Mouse (Mus musculus): ENCODE measurements around the gene Commd4. TPM values are rescaled to one million over a fixed set of nuclear protein-coding genes. Genes with fewer than 3 reads are reported as not detected.
A peak's percentile ranks its signal among the peaks of the same experiment; 100 is the strongest.
"Not testable (repeated sequence)": the region's sequence is repeated elsewhere in the genome, so short reads cannot be mapped to it uniquely, and the experiment has no call there.

Gene Commd4
- polyA plus RNA-seq (2015; fragmentation: Nextera tagmentation; extraction: Ambion mirVana), result 185 and 213 TPM in 2 replicates

DNA sequence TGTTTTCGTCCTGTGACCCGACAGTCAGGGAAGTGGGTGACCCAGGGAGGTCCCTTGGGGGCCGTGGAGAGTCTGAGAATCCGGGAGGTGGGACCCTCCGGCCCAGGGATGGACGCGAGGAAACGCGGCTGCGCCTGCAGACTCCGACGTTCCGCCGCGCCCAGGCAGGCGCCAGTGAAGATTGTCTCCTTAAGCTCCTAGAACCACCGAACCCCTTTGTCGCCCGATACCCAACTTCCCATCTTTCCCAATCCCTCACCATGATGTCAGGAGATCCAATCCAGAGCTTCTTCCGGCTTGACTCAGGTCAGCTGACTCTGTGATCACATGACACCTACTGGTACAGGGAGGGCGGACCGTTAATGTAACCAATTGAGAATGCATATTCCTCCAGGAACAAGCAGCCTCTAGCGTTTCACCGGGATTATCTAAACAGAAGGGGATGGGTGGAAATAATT, at the start of gene Commd4:
TSS of gene Commd4 (minus strand) at position 319 of the 458 bp plus-strand sequence.
- Histone ChIP-seq H3K9me3 (ENCODE audit: control insufficient read depth, low read length) (no peaks in the 10 kb centered on the region), H3K27ac (ENCODE audit: low read length) (peak within 1 kb of the TSS; percentile 74), H3K4me3 (replicated peaks; ENCODE audit: low read length) (peak within 1 kb of the TSS; percentile 73), H3K4me1 (replicated peaks; ENCODE audit: control insufficient read depth, insufficient read depth, low read length) (peaks cover 22% of the 10 kb centered on the region), H3K9ac (replicated peaks; ENCODE audit: low read depth, low read length) (peak within 1 kb of the TSS; percentile 85), H3K27me3 (replicated peaks; ENCODE audit: control insufficient read depth, insufficient read depth, low read length) (0 out of 2 replicates have a peak, but pooled peaks cover 4% of the 10 kb centered on the region), H3K4me2 (ENCODE audit: low read length) (peak within 1 kb of the TSS; percentile 83), H3K36me3 (ENCODE audit: control insufficient read depth, insufficient read depth) (no peaks in the 10 kb centered on the region)
- ATAC-seq, result peak; percentile 95
- 0% methylated on average over 24 of the region's 24 CpGs for WGBS

GRCm38 (mm10) chr9:57206896-57207295, 48.8 kb upstream of the Commd4 start:
- Histone ChIP-seq H3K27me3 (replicated peaks; ENCODE audit: control insufficient read depth, insufficient read depth, low read length) (no peaks in the 10 kb centered on the region), H3K4me2 (ENCODE audit: low read length) (no peak overlapping the region), H3K27ac (ENCODE audit: low read length) (no peak overlapping the region), H3K4me1 (replicated peaks; ENCODE audit: control insufficient read depth, insufficient read depth, low read length) (no peaks in the 10 kb centered on the region), H3K36me3 (ENCODE audit: control insufficient read depth, insufficient read depth) (no peaks in the 10 kb centered on the region), H3K9me3 (ENCODE audit: control insufficient read depth, low read length) (no peaks in the 10 kb centered on the region), H3K9ac (replicated peaks; ENCODE audit: low read depth, low read length) (no peak overlapping the region), H3K4me3 (replicated peaks; ENCODE audit: low read length) (no peak overlapping the region)
- no peak for ATAC-seq
- WGBS, result 75% methylated on average over 2 of the region's 2 CpGs

DNA sequence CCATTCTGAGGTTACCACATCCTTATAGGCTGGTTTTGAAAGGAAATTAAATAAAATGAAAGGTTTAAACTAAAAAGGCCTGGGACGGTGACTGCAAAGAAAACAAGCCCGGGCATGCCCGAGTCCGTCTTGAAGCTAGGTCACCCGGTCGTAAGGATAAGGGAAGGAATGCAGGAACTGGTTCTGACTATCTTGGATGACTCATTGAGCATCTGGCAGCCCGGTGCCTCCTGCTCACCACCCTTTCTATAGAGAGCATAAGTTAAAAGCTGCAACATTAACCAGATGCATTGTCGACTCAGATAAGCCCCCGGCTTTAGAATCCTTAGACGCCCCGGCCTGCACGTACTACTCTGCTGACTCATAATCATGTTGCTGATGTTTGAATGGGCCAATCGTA, 45.4 kb upstream of the Commd4 start:
- WGBS, result 92% methylated on average over 13 of the region's 13 CpGs
- H3K36me3 ChIP-seq (ENCODE audit: control insufficient read depth, insufficient read depth); H3K4me3 ChIP-seq (replicated peaks; ENCODE audit: low read length); H3K9me3 ChIP-seq (ENCODE audit: control insufficient read depth, low read length); H3K9ac ChIP-seq (replicated peaks; ENCODE audit: low read depth, low read length); ATAC-seq; H3K4me1 ChIP-seq (replicated peaks; ENCODE audit: control insufficient read depth, insufficient read depth, low read length); H3K27me3 ChIP-seq (replicated peaks; ENCODE audit: control insufficient read depth, insufficient read depth, low read length); H3K27ac ChIP-seq (ENCODE audit: low read length); H3K4me2 ChIP-seq (ENCODE audit: low read length): not testable (repeated sequence)

GRCm38 (mm10) chr9:57202981-57203380, 44.9 kb upstream of the Commd4 start:
- Histone ChIP-seq H3K36me3 (ENCODE audit: control insufficient read depth, insufficient read depth) (no peaks in the 10 kb centered on the region), H3K27me3 (replicated peaks; ENCODE audit: control insufficient read depth, insufficient read depth, low read length) (no peaks in the 10 kb centered on the region), H3K9ac (replicated peaks; ENCODE audit: low read depth, low read length) (no peak overlapping the region), H3K4me3 (replicated peaks; ENCODE audit: low read length) (no peak overlapping the region), H3K9me3 (ENCODE audit: control insufficient read depth, low read length) (no peaks in the 10 kb centered on the region), H3K4me1 (replicated peaks; ENCODE audit: control insufficient read depth, insufficient read depth, low read length) (no peaks in the 10 kb centered on the region), H3K27ac (ENCODE audit: low read length) (no peak overlapping the region), H3K4me2 (ENCODE audit: low read length) (no peak overlapping the region)
- ATAC-seq, result no peak
- 74% methylated on average over 7 of the region's 7 CpGs for WGBS

DNA sequence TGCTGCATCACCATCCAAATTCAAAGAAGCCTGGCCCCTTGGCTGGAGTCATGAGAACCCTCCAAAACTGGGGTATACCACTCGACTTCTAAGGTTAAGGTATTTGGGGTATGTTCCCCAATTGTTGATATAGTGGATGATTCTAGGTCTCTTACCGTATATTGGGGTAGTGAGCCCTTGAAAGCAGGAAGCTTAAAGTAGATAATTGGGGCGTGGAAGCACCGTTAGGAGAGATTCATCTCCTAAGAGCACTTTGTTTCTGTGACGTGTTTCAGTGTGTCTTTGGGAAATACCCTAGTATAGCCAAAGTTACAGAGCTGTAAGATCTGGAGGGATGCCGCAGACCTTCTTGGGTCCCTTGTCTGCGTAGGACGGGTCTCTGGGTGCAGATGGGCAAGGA, 39.3 kb upstream of the Commd4 start:
- Histone ChIP-seq H3K4me3 (replicated peaks; ENCODE audit: low read length) (no peak overlapping the region), H3K4me1 (replicated peaks; ENCODE audit: control insufficient read depth, insufficient read depth, low read length) (no peaks in the 10 kb centered on the region), H3K9ac (replicated peaks; ENCODE audit: low read depth, low read length) (no peak overlapping the region), H3K27ac (ENCODE audit: low read length) (no peak overlapping the region), H3K27me3 (replicated peaks; ENCODE audit: control insufficient read depth, insufficient read depth, low read length) (no peaks in the 10 kb centered on the region), H3K36me3 (ENCODE audit: control insufficient read depth, insufficient read depth) (no peaks in the 10 kb centered on the region), H3K9me3 (ENCODE audit: control insufficient read depth, low read length) (no peaks in the 10 kb centered on the region), H3K4me2 (ENCODE audit: low read length) (no peak overlapping the region)
- no peak for ATAC-seq
- 73% methylated on average over 8 of the region's 8 CpGs for WGBS

DNA sequence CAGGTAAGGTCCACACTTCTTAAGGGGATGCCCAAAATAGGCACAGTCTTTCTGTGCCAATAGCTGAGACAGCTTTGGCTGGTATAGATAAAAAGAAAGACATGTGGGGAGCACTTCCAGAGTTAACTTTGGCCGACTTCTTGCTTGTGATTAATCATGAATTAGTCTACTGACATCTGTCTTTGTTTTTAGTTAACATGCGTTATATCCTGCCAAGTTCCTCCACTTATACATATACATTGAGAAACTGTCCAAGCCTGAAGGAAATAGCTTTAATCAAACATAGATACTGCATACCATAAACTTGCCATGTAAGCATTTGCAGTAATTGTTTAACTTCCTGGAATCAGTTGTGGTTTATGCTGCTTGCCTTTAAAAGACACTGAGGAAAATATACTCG, 38.6 kb upstream of the Commd4 start:
- Histone ChIP-seq H3K4me2 (ENCODE audit: low read length) (no peak overlapping the region), H3K9ac (replicated peaks; ENCODE audit: low read depth, low read length) (no peak overlapping the region), H3K27me3 (replicated peaks; ENCODE audit: control insufficient read depth, insufficient read depth, low read length) (no peaks in the 10 kb centered on the region), H3K4me1 (replicated peaks; ENCODE audit: control insufficient read depth, insufficient read depth, low read length) (no peaks in the 10 kb centered on the region), H3K4me3 (replicated peaks; ENCODE audit: low read length) (no peak overlapping the region), H3K27ac (ENCODE audit: low read length) (no peak overlapping the region), H3K9me3 (ENCODE audit: control insufficient read depth, low read length) (no peaks in the 10 kb centered on the region), H3K36me3 (ENCODE audit: control insufficient read depth, insufficient read depth) (no peaks in the 10 kb centered on the region)
- WGBS, result 66% methylated on average over 3 of the region's 3 CpGs
- ATAC-seq, result no peak

DNA sequence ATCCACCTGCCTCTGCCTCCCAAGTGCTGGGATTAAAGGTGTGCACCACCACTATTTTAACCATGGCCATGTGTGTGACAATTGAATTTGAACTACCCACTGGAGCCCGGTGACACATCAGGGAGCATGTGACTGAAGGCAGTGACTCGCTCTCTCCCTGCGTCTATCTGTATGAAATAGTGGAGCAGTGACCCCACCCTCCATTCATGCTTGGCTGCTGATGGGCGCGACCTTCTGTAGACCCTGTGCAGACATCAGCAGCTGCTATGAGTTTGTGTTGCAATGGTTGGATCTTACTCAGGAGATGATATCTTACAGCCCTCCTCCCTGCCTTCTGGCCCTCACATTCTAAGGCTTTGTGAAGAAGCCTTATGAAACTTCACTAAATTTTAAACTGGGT, 10.3 kb upstream of the Commd4 start:
- Histone ChIP-seq H3K9me3 (ENCODE audit: control insufficient read depth, low read length) (no peaks in the 10 kb centered on the region), H3K4me2 (ENCODE audit: low read length) (no peak overlapping the region), H3K36me3 (ENCODE audit: control insufficient read depth, insufficient read depth) (no peaks in the 10 kb centered on the region), H3K4me3 (replicated peaks; ENCODE audit: low read length) (no peak overlapping the region), H3K27me3 (replicated peaks; ENCODE audit: control insufficient read depth, insufficient read depth, low read length) (no peaks in the 10 kb centered on the region), H3K4me1 (replicated peaks; ENCODE audit: control insufficient read depth, insufficient read depth, low read length) (no peaks in the 10 kb centered on the region), H3K9ac (replicated peaks; ENCODE audit: low read depth, low read length) (no peak overlapping the region), H3K27ac (ENCODE audit: low read length) (no peak overlapping the region)
- no peak for ATAC-seq
- 81% methylated on average over 5 of the region's 5 CpGs for WGBS

- Histone ChIP-seq H3K27ac (ENCODE audit: low read length) (no peak overlapping the region), H3K4me1 (replicated peaks; ENCODE audit: control insufficient read depth, insufficient read depth, low read length) (no peaks in the 10 kb centered on the region), H3K9me3 (ENCODE audit: control insufficient read depth, low read length) (no peaks in the 10 kb centered on the region), H3K4me2 (ENCODE audit: low read length) (no peak overlapping the region), H3K36me3 (ENCODE audit: control insufficient read depth, insufficient read depth) (no peaks in the 10 kb centered on the region), H3K27me3 (replicated peaks; ENCODE audit: control insufficient read depth, insufficient read depth, low read length) (no peaks in the 10 kb centered on the region), H3K4me3 (replicated peaks; ENCODE audit: low read length) (no peak overlapping the region), H3K9ac (replicated peaks; ENCODE audit: low read depth, low read length) (no peak overlapping the region)
- WGBS, result 76% methylated on average over 2 of the region's 2 CpGs
- ATAC-seq, result no peak
Measured at GRCm38 (mm10) chr9:57166173-57166572, 8.0 kb upstream of the Commd4 start.

DNA sequence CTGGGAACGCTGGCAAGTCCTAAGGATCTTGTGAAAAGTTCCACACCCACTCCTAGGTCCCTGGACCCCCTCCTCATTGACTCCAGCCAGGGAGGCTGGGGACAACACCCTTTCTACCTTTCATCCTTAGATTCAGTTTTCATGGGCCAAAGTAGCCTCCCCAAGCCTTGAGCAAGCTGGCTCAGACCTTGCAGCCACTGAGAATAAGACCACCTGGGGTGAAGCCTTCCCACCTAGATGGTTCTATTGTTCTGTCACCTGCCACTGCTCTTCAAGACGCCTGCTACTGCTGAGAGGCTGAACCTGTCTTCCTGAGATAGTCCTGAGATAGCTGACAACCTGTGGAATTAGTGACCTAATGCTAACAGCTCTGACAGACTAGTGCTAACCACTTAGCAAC, 5.0 kb upstream of the Commd4 start:
- Histone ChIP-seq H3K4me1 (replicated peaks; ENCODE audit: control insufficient read depth, insufficient read depth, low read length) (peaks cover 4% of the 10 kb centered on the region), H3K9ac (replicated peaks; ENCODE audit: low read depth, low read length) (no peak overlapping the region), H3K27me3 (replicated peaks; ENCODE audit: control insufficient read depth, insufficient read depth, low read length) (0 out of 2 replicates have a peak, but pooled peaks cover 4% of the 10 kb centered on the region), H3K4me2 (ENCODE audit: low read length) (no peak overlapping the region), H3K9me3 (ENCODE audit: control insufficient read depth, low read length) (no peaks in the 10 kb centered on the region), H3K36me3 (ENCODE audit: control insufficient read depth, insufficient read depth) (no peaks in the 10 kb centered on the region), H3K4me3 (replicated peaks; ENCODE audit: low read length) (no peak overlapping the region), H3K27ac (ENCODE audit: low read length) (no peak overlapping the region)
- WGBS, result 45% methylated on average over 2 of the region's 2 CpGs
- no peak for ATAC-seq

DNA sequence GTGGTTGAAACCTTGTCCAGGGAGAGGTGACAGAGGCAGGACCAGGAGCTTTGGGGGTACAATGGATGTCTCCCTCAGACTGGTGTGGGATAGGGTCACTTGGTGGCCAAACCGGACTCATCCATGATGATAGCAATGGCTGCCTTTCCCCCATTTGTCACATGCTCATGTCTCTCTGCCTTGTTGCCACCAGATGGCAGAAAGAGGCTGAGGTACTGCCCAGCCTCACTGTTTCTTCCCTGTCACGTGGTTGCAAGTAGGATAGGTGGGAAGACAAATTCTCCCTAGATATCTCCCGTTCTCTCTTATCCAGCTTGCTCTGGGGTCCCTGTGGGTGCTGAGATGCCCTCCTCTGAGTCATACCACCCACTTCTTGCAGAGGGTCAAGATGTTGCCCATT, 4.4 kb upstream of the Commd4 start:
- H3K4me2 ChIP-seq (ENCODE audit: low read length), result no peak overlapping the region
- H3K27me3 ChIP-seq (replicated peaks; ENCODE audit: control insufficient read depth, insufficient read depth, low read length), result 0 out of 2 replicates have a peak, but pooled peaks cover 4% of the 10 kb centered on the region
- H3K4me1 ChIP-seq (replicated peaks; ENCODE audit: control insufficient read depth, insufficient read depth, low read length), result peaks cover 8% of the 10 kb centered on the region
- H3K4me3 ChIP-seq (replicated peaks; ENCODE audit: low read length), result no peak overlapping the region
- H3K36me3 ChIP-seq (ENCODE audit: control insufficient read depth, insufficient read depth), result no peaks in the 10 kb centered on the region
- H3K9ac ChIP-seq (replicated peaks; ENCODE audit: low read depth, low read length), result no peak overlapping the region
- ATAC-seq, result no peak
- H3K9me3 ChIP-seq (ENCODE audit: control insufficient read depth, low read length), result no peaks in the 10 kb centered on the region
- H3K27ac ChIP-seq (ENCODE audit: low read length), result no peak overlapping the region
- 26% methylated on average over 3 of the region's 3 CpGs for WGBS

Measured in forebrain, embryonic 16.5 days (tissue).